Mouse (Mus musculus) MEL (cell line): ENCODE data around the gene Elf5. TPM values are rescaled to one million over a fixed set of nuclear protein-coding genes. Genes with fewer than 3 reads are reported as not detected.

Experiments used
- DNase-seq: peaks from one replicate; pipeline ENCODE4 v3.0.0; 2011; ENCODE audit warnings: low read depth, low spot score
- H3K27ac ChIP-seq: 2 replicates; pipeline ENCODE4 v1.5.1; 2012; ENCODE audit warnings: low read depth, mild to moderate bottlenecking, control low read depth, low read length, moderate library complexity; ENCODE audit not compliant: control insufficient read depth
- H3K27me3 ChIP-seq, 2 experiments: fragments of 150-350 bp in 1 of 2; sonication (generic) in 1 of 2; 2 replicates each; pipeline ENCODE4 v1.6.1; 2012; ENCODE audit warnings: low read length in 2 of 2, mild to moderate bottlenecking in 2 of 2, improper control_type of control experiment in 1 of 2, moderate library complexity in 1 of 2; ENCODE audit not compliant: insufficient read depth in 2 of 2, control insufficient read depth in 1 of 2
- H3K36me3 ChIP-seq, 2 experiments: 2 replicates each; pipeline ENCODE4 v1.6.1; 2012 to 2014; ENCODE audit warnings: low read length in 2 of 2, improper control_type of control experiment in 1 of 2, inconsistent platforms in 1 of 2, mild to moderate bottlenecking in 1 of 2; ENCODE audit not compliant: insufficient read depth in 2 of 2, control insufficient read depth in 1 of 2
- H3K4me1 ChIP-seq, 2 experiments: fragments of 150-350 bp in 1 of 2; sonication (generic) in 1 of 2; 2 replicates each; pipeline ENCODE4 v1.6.1; 2012; ENCODE audit warnings: low read length in 2 of 2, improper control_type of control experiment in 1 of 2, mild to moderate bottlenecking in 1 of 2; ENCODE audit not compliant: insufficient read depth in 2 of 2, control insufficient read depth in 1 of 2
- H3K4me3 ChIP-seq, 2 experiments: fragments of 150-350 bp in 1 of 2; sonication (generic) in 1 of 2; 2 replicates each; pipeline ENCODE4 v1.5.1; 2012; ENCODE audit warnings: low read depth in 2 of 2, low read length in 2 of 2, mild to moderate bottlenecking in 2 of 2, moderate library complexity in 2 of 2, control low read depth in 1 of 2, improper control_type of control experiment in 1 of 2; ENCODE audit not compliant: control insufficient read depth in 1 of 2, insufficient read depth in 1 of 2
- H3K79me2 ChIP-seq: 2 replicates; pipeline ENCODE4 v1.6.1; 2012; ENCODE audit warnings: mild to moderate bottlenecking, low read length, moderate library complexity; ENCODE audit not compliant: control insufficient read depth, poor library complexity, insufficient read depth
- H3K9ac ChIP-seq: 2 replicates; pipeline ENCODE4 v1.6.1; 2012; ENCODE audit warnings: low read depth, mild to moderate bottlenecking, control low read depth, low read length, moderate library complexity; ENCODE audit not compliant: control insufficient read depth, poor library complexity, severe bottlenecking
- H3K9me3 ChIP-seq: fragments of 150-350 bp; sonication (generic); replicated peaks from 2 replicates; pipeline ENCODE4 v1.6.1; 2012; ENCODE audit warnings: mild to moderate bottlenecking, low read length, improper control_type of control experiment, moderate library complexity; ENCODE audit not compliant: insufficient read depth
- BHLHE40 ChIP-seq: IDR thresholded peaks from 2 replicates; pipeline ENCODE4 v1.6.1; 2012; ENCODE audit warnings: low read depth, mild to moderate bottlenecking, inconsistent platforms, low read length, improper control_type of control experiment, borderline replicate concordance
- CHD2 ChIP-seq: IDR thresholded peaks from 2 replicates; pipeline ENCODE4 v1.6.1; 2011; ENCODE audit warnings: low read length, improper control_type of control experiment
- CTCF ChIP-seq, 3 experiments: IDR thresholded peaks in 2 of 3; conservative IDR thresholded peaks in 1 of 3; 2 replicates each; pipeline ENCODE4 v1.5.1; 2011 to 2012; ENCODE audit warnings: low read length in 3 of 3, low read depth in 2 of 3, mild to moderate bottlenecking in 2 of 3, improper control_type of control experiment in 1 of 3, inconsistent platforms in 1 of 3, mixed read lengths in 1 of 3, moderate library complexity in 1 of 3; ENCODE audit not compliant: control insufficient read depth in 1 of 3, insufficient read depth in 1 of 3, poor library complexity in 1 of 3, severe bottlenecking in 1 of 3
- EP300 ChIP-seq, 2 experiments: IDR thresholded peaks; 2 replicates each; pipeline ENCODE4 v1.6.1; 2011; ENCODE audit warnings: improper control_type of control experiment in 2 of 2, low read length in 2 of 2, low read depth in 1 of 2, mild to moderate bottlenecking in 1 of 2
- ETS1 ChIP-seq: IDR thresholded peaks from 2 replicates; pipeline ENCODE4 v1.6.1; 2012; ENCODE audit warnings: low read depth, mild to moderate bottlenecking, inconsistent platforms, low read length, improper control_type of control experiment, moderate library complexity
- JUND ChIP-seq: IDR thresholded peaks from 2 replicates; pipeline ENCODE4 v1.6.1; 2011; ENCODE audit warnings: low read depth, mild to moderate bottlenecking, improper control_type of control experiment, low read length
- KAT2A ChIP-seq: conservative IDR thresholded peaks from 2 replicates; pipeline ENCODE4 v1.6.1; 2012; ENCODE audit warnings: low read depth, low read length, improper control_type of control experiment, inconsistent platforms
- MAFK ChIP-seq: IDR thresholded peaks from 2 replicates; pipeline ENCODE4 v1.6.1; 2011; ENCODE audit warnings: low read depth, mild to moderate bottlenecking, low read length, improper control_type of control experiment, borderline replicate concordance
- MAX ChIP-seq: IDR thresholded peaks from 2 replicates; pipeline ENCODE4 v1.6.1; 2011; ENCODE audit warnings: low read length, improper control_type of control experiment
- MEF2A ChIP-seq: IDR thresholded peaks from 2 replicates; pipeline ENCODE4 v1.6.1; 2014; ENCODE audit warnings: low read depth, mild to moderate bottlenecking, inconsistent platforms, low read length, improper control_type of control experiment; ENCODE audit not compliant: poor library complexity, insufficient replicate concordance, severe bottlenecking; ENCODE audit errors: extremely low read depth
- MYB ChIP-seq: IDR thresholded peaks from 2 replicates; pipeline ENCODE4 v1.6.1; 2011; ENCODE audit warnings: mild to moderate bottlenecking, low read depth, low read length, improper control_type of control experiment
- NELFE ChIP-seq: IDR thresholded peaks from 2 replicates; pipeline ENCODE4 v1.6.1; 2011; ENCODE audit warnings: low read depth, low read length, improper control_type of control experiment
- NRF1 ChIP-seq: IDR thresholded peaks from 2 replicates; pipeline ENCODE4 v1.6.1; 2014; ENCODE audit warnings: low read depth, mild to moderate bottlenecking, inconsistent platforms, low read length, improper control_type of control experiment, moderate library complexity; ENCODE audit not compliant: poor library complexity, insufficient read depth, severe bottlenecking
- POLR2A ChIP-seq, 2 experiments: IDR thresholded peaks; 2 replicates each; pipeline ENCODE4 v1.6.1; 2011 to 2012; ENCODE audit warnings: low read length in 2 of 2, mild to moderate bottlenecking in 2 of 2, control low read depth in 1 of 2, improper control_type of control experiment in 1 of 2, low read depth in 1 of 2, moderate library complexity in 1 of 2; ENCODE audit not compliant: control insufficient read depth in 1 of 2, insufficient read depth in 1 of 2, poor library complexity in 1 of 2
- POLR2AphosphoS2 ChIP-seq: IDR thresholded peaks from 2 replicates; pipeline ENCODE4 v1.6.1; 2011; ENCODE audit warnings: low read length, improper control_type of control experiment
- RAD21 ChIP-seq: IDR thresholded peaks from 2 replicates; pipeline ENCODE4 v1.6.1; 2011; ENCODE audit warnings: mild to moderate bottlenecking, low read depth, low read length, improper control_type of control experiment
- SIN3A ChIP-seq: IDR thresholded peaks from 2 replicates; pipeline ENCODE4 v1.6.1; 2012; ENCODE audit warnings: low read length, improper control_type of control experiment, inconsistent platforms
- SMC3 ChIP-seq: IDR thresholded peaks from 2 replicates; pipeline ENCODE4 v1.6.1; 2011; ENCODE audit warnings: low read depth, low read length, improper control_type of control experiment
- TCF12 ChIP-seq: IDR thresholded peaks from 2 replicates; pipeline ENCODE4 v1.6.1; 2014; ENCODE audit warnings: low read depth, mild to moderate bottlenecking, inconsistent platforms, low read length, improper control_type of control experiment, moderate library complexity
- USF1 ChIP-seq: IDR thresholded peaks from 2 replicates; pipeline ENCODE4 v1.6.1; 2014; ENCODE audit warnings: low read depth, mild to moderate bottlenecking, inconsistent platforms, low read length, improper control_type of control experiment, moderate library complexity
- USF2 ChIP-seq, 2 experiments: IDR thresholded peaks; 2 replicates each; pipeline ENCODE4 v1.6.1; 2011 to 2012; ENCODE audit warnings: improper control_type of control experiment in 2 of 2, low read length in 2 of 2, borderline replicate concordance in 1 of 2, inconsistent platforms in 1 of 2, low read depth in 1 of 2, mild to moderate bottlenecking in 1 of 2; ENCODE audit not compliant: insufficient read depth in 1 of 2
- ZC3H11A ChIP-seq: IDR thresholded peaks from 2 replicates; pipeline ENCODE4 v1.6.1; 2012; ENCODE audit warnings: low read depth, mild to moderate bottlenecking, inconsistent platforms, low read length, improper control_type of control experiment
- ZKSCAN1 ChIP-seq: IDR thresholded peaks from 2 replicates; pipeline ENCODE4 v1.6.1; 2012; ENCODE audit warnings: low read depth, mild to moderate bottlenecking, inconsistent platforms, low read length, improper control_type of control experiment, moderate library complexity
- ZMIZ1 ChIP-seq: IDR thresholded peaks from 2 replicates; pipeline ENCODE4 v1.6.1; 2012; ENCODE audit warnings: low read depth, mild to moderate bottlenecking, inconsistent platforms, low read length, improper control_type of control experiment, moderate library complexity
- polyA plus RNA-seq, 2 experiments: library from polyadenylated mRNA; stranded (reverse) in 1 of 2; unstranded in 1 of 2; fragments of >175 nt in 1 of 2; fragments of >200 nt in 1 of 2; gene quantifications; 2 replicates each; pipeline versions ENCODE4 v1.2.1 to v1.2.4; 2012; ENCODE audit warnings: low replicate concordance in 2 of 2, low read depth in 1 of 2; ENCODE audit not compliant: insufficient read length in 2 of 2, insufficient read depth in 1 of 2, missing spikeins in 1 of 2
- total RNA-seq: library from RNA; depleted of rRNA; stranded (reverse); fragments of 300-350 nt; gene quantifications from 2 replicates; pipeline ENCODE4 v1.2.3, GENCODE M21; 2012

The Elf5 gene
- total and polyA plus RNA-seq, 3 experiments = 0.07 TPM; not detected in 2

- no peak overlapping the region for H3K27ac ChIP-seq
- no peaks in the 10 kb centered on the region for H3K79me2 ChIP-seq
- H3K9me3 ChIP-seq = no peaks in the 10 kb centered on the region
- no peaks in the 10 kb centered on the region for H3K36me3 ChIP-seq
- H3K4me3 ChIP-seq = no peak overlapping the region
- no peaks in the 10 kb centered on the region for H3K4me1 ChIP-seq
- H3K9ac ChIP-seq = no peak overlapping the region
- no peak for TF ChIP-seq CTCF (IDR thresholded peaks at IDR 0.05 in 2 of 3, conservative IDR thresholded peaks at IDR 0.05 in 1 of 3; ENCODE audit: control insufficient read depth in 1 of 3, insufficient read depth in 1 of 3, low read depth in 2 of 3, low read length in 3 of 3, poor library complexity in 1 of 3, severe bottlenecking in 1 of 3)
- TF ChIP-seq NRF1 = no peak
- TF ChIP-seq NELFE = no peak
- TF ChIP-seq ETS1 = no peak
- TF ChIP-seq JUND = no peak
- TF ChIP-seq MAX = no peak
- no peak for TF ChIP-seq RAD21
- no peak for TF ChIP-seq EP300 (IDR thresholded peaks at IDR 0.05; ENCODE audit: low read depth in 1 of 2, low read length in 2 of 2)
- no peak for TF ChIP-seq SMC3
- no peak for TF ChIP-seq MYB
- no peak for TF ChIP-seq KAT2A
- TF ChIP-seq ZC3H11A = no peak
- no peak for TF ChIP-seq POLR2A (IDR thresholded peaks at IDR 0.05; ENCODE audit: control insufficient read depth in 1 of 2, insufficient read depth in 1 of 2, low read depth in 1 of 2, low read length in 2 of 2, poor library complexity in 1 of 2)
- no peak for TF ChIP-seq CHD2
- no peak for TF ChIP-seq POLR2AphosphoS2
- TF ChIP-seq SIN3A = no peak
- DNase-seq = no peak
- H3K27me3 ChIP-seq = peaks cover 3 to 10% of the 10 kb centered on the region in 2 experiments; a peak in 3 of 4 replicates
Observed at GRCm38 (mm10) chr2:103387881-103388280, 23.6 kb upstream of the Elf5 start.

GRCm38 (mm10) chr2:103388311-103388710 lies 23.2 kb upstream of the Elf5 start:
- H3K9me3 ChIP-seq = no peaks in the 10 kb centered on the region
- no peaks in the 10 kb centered on the region for H3K36me3 ChIP-seq
- no peak for DNase-seq
- H3K79me2 ChIP-seq = no peaks in the 10 kb centered on the region
- H3K4me1 ChIP-seq = no peaks in the 10 kb centered on the region
- no peak for TF ChIP-seq EP300 (IDR thresholded peaks at IDR 0.05; ENCODE audit: low read depth in 1 of 2, low read length in 2 of 2)
- TF ChIP-seq ZC3H11A = no peak
- TF ChIP-seq NRF1 = no peak
- TF ChIP-seq USF1 = no peak
- no peak for TF ChIP-seq BHLHE40
- no peak for TF ChIP-seq ZKSCAN1
- TF ChIP-seq MYB = no peak
- no peak for TF ChIP-seq NELFE
- no peak for TF ChIP-seq JUND
- TF ChIP-seq TCF12 = no peak
- no peak for TF ChIP-seq USF2 (IDR thresholded peaks at IDR 0.05; ENCODE audit: borderline replicate concordance in 1 of 2, insufficient read depth in 1 of 2, low read depth in 1 of 2, low read length in 2 of 2)
- TF ChIP-seq POLR2A (IDR thresholded peaks at IDR 0.05; ENCODE audit: control insufficient read depth in 1 of 2, insufficient read depth in 1 of 2, low read depth in 1 of 2, low read length in 2 of 2, poor library complexity in 1 of 2) = no peak
- no peak for TF ChIP-seq SMC3
- TF ChIP-seq SIN3A = no peak
- no peak for TF ChIP-seq CHD2
- no peak for TF ChIP-seq MAFK
- no peak for TF ChIP-seq ETS1
- TF ChIP-seq KAT2A = no peak
- TF ChIP-seq MEF2A = no peak
- no peak for TF ChIP-seq ZMIZ1
- no peak overlapping the region for H3K9ac ChIP-seq
- H3K27ac ChIP-seq = no peak overlapping the region
- peaks cover 3 to 13% of the 10 kb centered on the region in 2 experiments; a peak in 3 of 4 replicates for H3K27me3 ChIP-seq
- H3K4me3 ChIP-seq = no peak overlapping the region
